Mouse (Mus musculus) left cerebral cortex, adult 18-20 months (tissue): Measurements from ENCODE around the gene Krt16. TPM values are rescaled to one million over a fixed set of nuclear protein-coding genes. Genes with fewer than 3 reads are reported as not detected.

Experiments used
- DNase-seq, 2 experiments: peaks; one replicate each; pipeline ENCODE4 v3.0.0; 2021 to 2022; ENCODE audit warnings: low spot score in 2 of 2, mixed read lengths in 1 of 2
- long read RNA-seq, 2 experiments: library from polyadenylated mRNA; stranded (forward); transcript quantifications; one replicate each; pipeline ENCODE4 v2.0.0; 2021
- total RNA-seq, 2 experiments: library from RNA; stranded (reverse); gene quantifications; 2 replicates each; pipeline ENCODE4 v1.2.3; 2021

Krt16 gene
- not detected for total RNA-seq
- long read RNA-seq, experiment 1: 0 reads
- long read RNA-seq, experiment 2: 0 reads

DNA sequence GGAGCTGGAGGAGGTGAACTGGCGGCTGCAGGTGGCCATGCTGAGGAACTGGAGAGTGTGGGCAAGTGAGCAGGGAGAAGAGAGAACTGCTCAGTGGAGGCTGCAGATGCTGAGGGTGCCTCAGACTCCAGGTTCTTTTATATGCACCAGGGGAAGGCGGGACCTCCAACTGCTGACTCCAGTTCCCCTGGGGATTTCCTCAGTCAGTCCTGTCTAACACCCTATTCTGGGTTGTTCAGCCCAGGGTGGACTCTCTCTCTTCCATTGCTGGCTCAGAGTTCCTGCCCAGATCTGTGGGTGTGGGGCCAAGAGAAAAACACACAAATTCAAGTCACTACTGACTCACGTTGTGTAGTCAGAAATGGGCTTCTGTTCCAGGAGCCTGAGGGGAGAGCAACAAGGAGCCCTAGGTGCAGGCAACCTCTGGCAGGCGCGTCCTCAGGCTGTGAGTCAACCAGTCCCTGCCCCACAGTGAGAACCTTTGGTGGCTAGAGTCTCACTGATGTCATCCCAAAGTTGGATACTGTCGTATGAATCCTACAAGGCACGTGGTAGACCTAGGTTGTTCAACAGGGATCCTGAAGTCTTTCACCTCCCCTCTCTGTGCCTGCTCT is at the start of gene Krt16:
Krt16 (minus strand) TSS at position 51 of the 614 bp plus-strand sequence.
- DNase-seq: no peak

- no peak for DNase-seq
These were observed 49.1 kb upstream of the Krt16 start for GRCm38 (mm10) chr11:100297801-100298200.

DNA sequence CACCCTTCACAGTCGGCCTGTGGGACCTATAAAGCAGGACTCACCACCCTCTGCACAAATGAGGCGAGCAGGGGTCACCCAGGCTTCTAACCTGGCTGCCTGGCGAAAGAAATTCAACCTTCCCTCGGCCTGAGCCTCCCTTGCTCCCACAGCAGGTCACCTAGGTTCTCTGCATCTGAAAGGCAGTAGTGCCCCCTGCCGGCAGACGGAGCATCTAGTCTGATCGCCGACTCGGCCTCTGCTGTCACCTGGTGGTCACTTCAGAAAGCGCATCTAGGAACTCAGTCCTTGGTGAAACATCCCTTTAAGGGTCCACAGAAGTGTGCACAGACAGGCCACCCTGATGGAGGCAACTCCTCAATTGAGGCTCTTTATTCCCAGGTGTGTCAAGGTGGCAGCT is 46.6 kb upstream of the Krt16 start:
- peak; percentile 79 to 89 for DNase-seq

DNA sequence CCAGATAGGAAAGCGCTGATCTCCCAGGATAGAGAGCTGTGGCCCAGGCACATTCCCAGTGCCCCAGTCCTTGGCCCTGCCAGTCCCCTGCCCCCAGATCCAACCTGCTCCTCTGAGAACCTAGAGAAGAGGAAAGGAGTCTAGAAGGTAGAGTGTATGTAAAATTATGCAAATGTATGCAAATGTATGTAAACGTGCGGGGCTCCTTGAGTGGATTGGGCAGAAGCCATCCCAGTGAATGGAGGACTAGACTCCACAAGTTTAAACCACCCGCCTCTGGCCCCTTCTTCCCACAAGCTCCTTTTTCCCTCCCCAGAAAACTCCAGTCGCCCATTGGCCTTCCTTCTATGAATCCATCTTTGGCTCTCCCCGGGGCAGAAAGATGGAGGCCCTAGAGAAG is 44.2 kb upstream of the Krt16 start:
- DNase-seq: no peak

GRCm38 (mm10) chr11:100290235-100290634 is 41.5 kb upstream of the Krt16 start:
- DNase-seq: no peak

DNA sequence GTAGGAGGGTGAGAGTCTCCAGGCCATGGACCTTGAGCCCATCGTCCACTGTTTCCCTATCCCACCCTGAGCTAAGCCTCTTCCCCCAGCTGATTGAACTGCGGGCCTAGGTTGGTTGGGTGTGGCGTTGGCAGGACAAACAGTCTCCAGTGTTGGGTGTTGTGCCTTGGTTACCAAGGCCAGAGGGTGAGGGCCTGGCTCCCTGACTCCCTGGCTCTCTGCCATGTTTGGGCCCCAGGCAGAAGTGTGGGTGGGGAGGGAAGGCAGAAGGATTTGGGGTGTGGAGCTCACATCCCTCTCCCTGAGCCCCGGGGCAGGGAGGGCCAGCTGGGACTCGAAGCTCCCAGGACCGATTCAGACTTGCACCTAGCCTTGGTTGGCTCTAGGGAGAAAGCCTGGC is 40.2 kb upstream of the Krt16 start:
- DNase-seq: no peak

- DNase-seq: no peak
These were observed 38.3 kb upstream of the Krt16 start for GRCm38 (mm10) chr11:100287024-100287423.

DNA sequence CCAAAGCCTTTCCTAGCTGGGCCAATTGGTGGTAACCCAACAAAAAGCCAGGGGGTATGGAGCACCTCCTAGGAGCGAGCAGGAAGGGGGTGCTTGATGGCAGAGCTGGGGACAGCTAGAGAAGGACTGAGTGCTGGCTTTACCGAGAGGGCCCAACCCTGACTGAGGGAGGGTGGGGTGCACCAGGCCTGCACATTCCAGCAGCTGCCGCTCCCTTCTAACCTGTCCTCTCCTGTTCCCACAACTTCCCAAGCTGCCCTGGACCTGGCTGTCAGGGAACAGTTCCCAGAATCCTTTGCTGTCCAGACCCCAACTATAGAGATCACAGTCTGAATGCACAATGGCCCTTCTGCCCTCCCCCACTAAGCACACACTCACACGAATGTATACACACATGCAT is 36.3 kb upstream of the Krt16 start:
- DNase-seq: no peak

- peak; percentile 67 to 79 for DNase-seq
These were observed 33.8 kb upstream of the Krt16 start for GRCm38 (mm10) chr11:100282549-100282948.

DNA sequence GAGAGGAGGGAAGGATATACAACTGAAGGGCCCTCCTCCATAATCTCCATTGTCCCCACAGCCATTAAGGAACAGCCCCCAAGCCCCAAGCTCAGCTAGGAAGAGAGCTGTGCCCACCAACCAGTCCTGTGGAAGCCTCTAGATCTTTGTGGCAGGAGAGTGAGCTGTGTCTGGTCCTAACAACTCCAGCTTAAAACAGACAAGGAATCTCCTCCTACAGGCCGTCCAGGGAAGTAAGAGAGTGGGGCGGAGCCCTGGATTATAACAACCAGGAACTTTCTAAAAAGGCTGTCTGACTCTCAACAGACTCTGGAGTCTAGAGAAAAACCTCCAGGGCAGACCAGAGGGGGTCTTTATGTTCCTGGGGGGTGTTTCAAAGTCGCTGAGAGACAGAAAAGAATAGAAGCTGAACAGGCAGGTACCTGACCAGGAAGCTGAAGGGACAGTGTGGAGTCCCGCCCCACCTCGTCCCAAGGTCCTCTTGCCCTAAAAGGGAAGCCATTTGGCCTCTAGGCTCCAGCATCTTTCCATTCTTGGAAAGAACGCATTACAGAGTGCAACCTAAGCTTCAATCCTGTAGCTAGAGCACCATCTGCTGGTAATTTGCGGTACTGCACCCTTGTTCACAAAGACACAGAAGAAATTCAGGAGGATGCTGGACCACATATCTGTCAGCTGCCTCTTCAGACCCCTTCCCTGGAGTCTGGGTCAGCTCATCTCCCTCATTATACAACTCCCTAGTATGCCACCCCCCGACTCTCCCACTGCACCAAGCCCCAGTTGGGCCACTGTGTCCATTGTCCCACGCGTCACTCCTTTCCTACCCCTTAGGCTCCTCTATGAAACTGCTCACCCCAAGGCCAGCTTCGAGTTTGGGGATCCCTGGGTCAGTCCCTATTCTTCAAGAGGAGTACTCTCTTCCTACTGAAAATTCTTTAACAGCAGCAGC is 33.2 kb upstream of the Krt16 start:
- peak; percentile 83 to 94 for DNase-seq

- DNase-seq: no peak
These were observed 30.1 kb upstream of the Krt16 start for GRCm38 (mm10) chr11:100278759-100279158.

DNA sequence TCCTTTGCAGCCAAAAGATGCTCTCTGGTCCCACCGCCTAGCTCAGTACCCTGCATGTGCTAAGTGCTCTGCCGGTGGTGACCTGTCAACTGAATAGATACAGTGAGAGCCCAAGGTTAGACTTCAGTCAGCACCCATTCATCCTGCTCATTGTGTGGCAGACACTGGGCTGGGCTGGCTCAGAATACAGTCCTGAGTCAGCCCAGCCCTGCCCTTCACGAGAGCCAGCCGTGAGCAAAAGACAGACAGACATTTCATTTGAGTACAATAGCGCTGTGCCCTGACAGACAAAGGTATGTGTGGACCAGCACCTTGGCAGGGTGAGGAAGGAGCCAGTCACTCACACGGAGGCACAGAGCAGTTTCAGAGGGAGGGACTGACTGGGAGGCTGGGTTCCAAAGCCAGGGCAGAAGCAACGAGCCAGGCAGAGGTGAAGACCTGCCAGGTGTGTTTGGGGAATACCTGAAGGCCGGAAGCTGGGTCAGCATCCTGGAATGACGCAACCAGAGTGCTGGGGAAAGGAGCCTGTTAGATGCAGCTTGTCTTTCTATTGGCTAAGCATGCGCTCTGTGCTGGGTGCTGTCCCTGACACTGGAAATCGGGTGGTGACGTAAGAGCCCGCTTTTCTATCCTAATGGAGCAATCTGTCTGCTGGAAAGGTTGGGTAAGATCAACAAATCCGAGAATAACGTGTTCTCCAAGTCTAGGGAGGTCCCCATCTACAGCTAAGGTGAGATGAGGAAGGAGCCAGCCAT is 29.2 kb upstream of the Krt16 start:
- DNase-seq: no peak

DNA sequence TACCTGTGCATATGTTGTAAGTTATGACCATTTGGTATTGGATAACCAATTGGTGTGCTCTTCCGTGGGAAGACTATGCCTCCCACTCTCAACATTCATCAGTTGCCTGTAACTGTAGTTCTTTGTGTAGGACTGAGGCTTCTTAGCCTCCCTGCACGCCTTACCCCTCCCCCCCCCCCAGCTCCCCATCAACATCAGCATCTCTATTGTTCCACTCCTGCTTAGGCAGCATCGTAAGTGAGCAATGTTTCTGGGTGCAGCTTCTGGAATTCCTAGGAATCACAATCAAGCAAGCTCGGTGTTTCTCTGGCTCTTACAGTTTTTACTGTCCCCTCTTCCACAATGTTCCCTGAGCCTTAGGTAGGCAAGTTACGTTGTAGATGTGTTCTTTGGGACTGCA is 26.8 kb upstream of the Krt16 start:
- DNase-seq: no peak

DNA sequence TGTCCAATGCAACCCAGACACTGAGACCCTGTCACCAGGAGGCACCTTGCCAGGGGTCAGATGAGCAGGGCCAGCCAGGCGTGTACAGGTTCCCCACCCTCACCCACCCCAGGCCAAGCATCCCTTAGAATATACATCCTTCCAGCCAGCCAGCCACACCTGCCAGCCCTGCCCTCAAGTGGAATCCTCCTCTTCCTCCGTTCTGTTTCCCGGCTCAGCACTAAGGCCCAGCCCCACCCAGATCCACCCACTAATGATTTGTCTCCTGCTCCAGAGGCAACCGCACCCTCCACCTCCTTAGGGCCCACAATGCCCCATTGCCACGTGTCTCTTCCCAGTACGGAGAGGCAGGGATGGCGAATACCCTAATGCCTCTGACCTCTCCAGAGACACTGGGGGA is 26.0 kb upstream of the Krt16 start:
- DNase-seq: no peak

DNA sequence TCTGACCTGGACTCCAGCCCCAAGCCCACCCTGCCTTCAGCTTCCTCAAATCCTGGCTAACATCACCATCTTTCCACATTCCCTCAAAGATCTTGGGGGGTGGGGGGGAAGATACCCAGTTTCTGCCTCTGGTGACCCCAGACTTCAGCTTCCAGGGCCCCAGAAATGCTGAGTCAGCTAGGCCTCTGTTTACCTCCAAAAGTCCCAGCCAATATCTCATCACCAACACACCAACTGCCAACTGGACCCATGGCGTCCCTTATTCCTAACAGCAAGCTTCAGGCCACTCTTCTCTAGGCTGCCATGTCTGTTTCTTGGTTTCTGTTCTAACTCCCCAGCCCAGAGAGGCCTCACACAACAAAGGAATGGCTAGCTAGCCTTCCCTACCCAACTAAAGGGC is 23.2 kb upstream of the Krt16 start:
- DNase-seq: no peak

- DNase-seq: no peak
These were observed 21.2 kb upstream of the Krt16 start, which contains the start of gene Krt42 for GRCm38 (mm10) chr11:100269821-100270332. Krt42 (minus strand) TSS chr11:100269871.

- no peak for DNase-seq
These were observed 13.6 kb upstream of the Krt16 start for GRCm38 (mm10) chr11:100262058-100262980.

- DNase-seq: no peak
These were observed 12.5 kb upstream of the Krt16 start for GRCm38 (mm10) chr11:100261235-100261605.

GRCm38 (mm10) chr11:100260514-100261234 is 12.0 kb upstream of the Krt16 start, which contains the start of gene Krt17:
Krt17 (minus strand) TSS chr11:100261029.
- no peak for DNase-seq

GRCm38 (mm10) chr11:100259079-100259478 is 10.4 kb upstream of the Krt16 start:
- DNase-seq: no peak
